ENCODE assay signal across 9 mouse cellular contexts in the genomic region with DNA sequence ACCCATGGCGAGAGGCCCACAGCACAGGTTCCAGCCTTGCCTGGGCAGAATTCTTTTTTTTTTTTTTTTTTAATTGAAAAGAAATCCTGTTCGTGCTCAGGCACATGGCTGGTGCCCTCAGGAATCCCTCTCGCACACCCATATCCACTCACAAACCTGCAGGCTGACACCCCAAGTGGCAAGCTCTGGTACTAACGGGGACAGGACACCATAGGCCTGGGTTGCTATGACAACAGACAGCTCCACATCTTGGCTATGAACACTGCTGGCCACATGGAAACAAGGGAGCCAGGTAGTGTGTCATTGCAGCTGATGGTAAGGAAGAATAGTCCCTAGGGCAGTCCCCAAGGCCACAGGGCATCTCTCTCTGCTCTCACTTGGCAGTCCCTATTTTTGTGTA. TPM values are rescaled to one million over a fixed set of nuclear protein-coding genes. Genes with fewer than 3 reads are reported as not detected.
DNase-seq lines count a peak whose midpoint lies in the region; ATAC-seq and TF ChIP-seq lines count a peak whose summit lies in the region.
"Had no signal": no experiment of that assay in that cellular context is flagged by ENCODE, and none has a peak within 500 bp of the region (broad histone marks: within the 10 kb centered on the region; RNA-seq: fewer than 3 reads in every experiment).

No protein-coding gene starts in this region.

- in situ Hi-C loops in CH12.LX (cut with MboI; ENCODE audit: low pct_ligation_motif_present, low pct_unique_long_range_greater_than_20kb, low sequenced_read_pairs), result loop anchor here (25.0 kb wide), 1 partner anchor 323 kb away; the partner anchor contains the start of genes Atpaf2 and Gid4

- peaks cover 3 to 14% of the 10 kb centered on the region in 2 experiments; a peak in 2 of 4 replicates for H3K4me1 ChIP-seq in CH12.LX (ENCODE audit: control insufficient read depth in 1 of 2, insufficient read depth in 2 of 2)
- no peaks in the 10 kb centered on the region for H3K4me1 ChIP-seq in embryonic facial prominence, embryonic 11.5 days (ENCODE audit: control insufficient read depth, insufficient read depth, low read length)

- dilution Hi-C loops in CH12.LX (cut with MboI; ENCODE audit: extremely low pct_ligation_motif_present, extremely low pct_unique_long_range_greater_than_20kb, low sequenced_read_pairs), result no loop called here

- no peaks in the 10 kb centered on the region for H3K79me2 ChIP-seq in CH12.LX (replicated peaks; ENCODE audit: control insufficient read depth, extremely low read depth, insufficient read depth, poor library complexity, severe bottlenecking)

- TF ChIP-seq RAD21 in CH12.LX (IDR thresholded peaks at IDR 0.05; ENCODE audit: low read depth, low read length), result no peak

- ATAC-seq in embryonic facial prominence, embryonic 11.5 days (replicated peaks; ENCODE audit: insufficient number of reproducible peaks, low FRiP score, low TSS enrichment, low read depth), result 0 out of 2 replicates have a peak, but pooled peaks have one; percentile 27

- TF ChIP-seq EP300 in CH12.LX (IDR thresholded peaks at IDR 0.05; ENCODE audit: low read length), result no peak

- H3K4me2 ChIP-seq in CH12.LX (ENCODE audit: insufficient read depth, low read depth, poor library complexity, severe bottlenecking), result no peak overlapping the region
- no peak overlapping the region for H3K4me2 ChIP-seq in embryonic facial prominence, embryonic 11.5 days (ENCODE audit: low read depth, low read length)
- H3K4me2 ChIP-seq: embryonic facial prominence, embryonic 15.5 days; liver, embryonic 13.5 days had no signal

- intact Hi-C loops in left cerebral cortex, postnatal 14 days (cut with DNase I), result no loop called here
- intact Hi-C loops in heart, postnatal 10 days (cut with DNase I), result no loop called here

- H3K4me3 ChIP-seq in CH12.LX (replicated peaks in 1 of 3; ENCODE audit: low read depth in 2 of 3, low read length in 2 of 3, poor library complexity in 1 of 3), result no peak overlapping the region
- no peak overlapping the region for H3K4me3 ChIP-seq in embryonic facial prominence, embryonic 11.5 days (ENCODE audit: low read depth, low read length)
- H3K4me3 ChIP-seq: embryonic facial prominence, embryonic 15.5 days; liver, embryonic 13.5 days had no signal

- WGBS in embryonic facial prominence, embryonic 11.5 days, result 46% methylated on average over 4 of the region's 4 CpGs

- H3K27ac ChIP-seq in CH12.LX (ENCODE audit: insufficient read depth, low read depth), result no peak overlapping the region
- H3K27ac ChIP-seq in embryonic facial prominence, embryonic 11.5 days (replicated peaks; ENCODE audit: low read depth, low read length), result no peak overlapping the region

- no peak for TF ChIP-seq POLR2A in CH12.LX (IDR thresholded peaks at IDR 0.05; ENCODE audit: low read depth, low read length)

- H3K27me3 ChIP-seq in CH12.LX (replicated peaks), result peaks cover under 1% of the 10 kb centered on the region
- H3K27me3 ChIP-seq in embryonic facial prominence, embryonic 11.5 days (ENCODE audit: control insufficient read depth, insufficient read depth, low read length), result no peaks in the 10 kb centered on the region
- H3K27me3 ChIP-seq: embryonic facial prominence, embryonic 15.5 days; liver, embryonic 13.5 days had no signal

- no peaks in the 10 kb centered on the region for H3K36me3 ChIP-seq in CH12.LX (replicated peaks in 1 of 2; ENCODE audit: control insufficient read depth in 1 of 2, insufficient read depth in 1 of 2, low read length in 1 of 2)
- H3K36me3 ChIP-seq in embryonic facial prominence, embryonic 11.5 days (replicated peaks; ENCODE audit: control insufficient read depth, insufficient read depth, low read depth, low read length), result no peaks in the 10 kb centered on the region
- H3K36me3 ChIP-seq: embryonic facial prominence, embryonic 15.5 days; liver, embryonic 13.5 days had no signal

- peak in 1 of 2 experiments; percentile 35; a peak in 1 of 4 replicates for TF ChIP-seq CTCF in CH12.LX (conservative IDR thresholded peaks at IDR 0.05 in 1 of 2, IDR thresholded peaks at IDR 0.05 in 1 of 2; ENCODE audit: low read depth in 2 of 2, low read length in 2 of 2)

- H3K9me3 ChIP-seq in CH12.LX (replicated peaks; ENCODE audit: low read length), result peaks cover 2% of the 10 kb centered on the region
- no peaks in the 10 kb centered on the region for H3K9me3 ChIP-seq in embryonic facial prominence, embryonic 11.5 days (replicated peaks; ENCODE audit: control insufficient read depth, low read length)
- H3K9me3 ChIP-seq: embryonic facial prominence, embryonic 15.5 days; liver, embryonic 13.5 days had no signal

- DNase-seq in 416B (ENCODE audit: low read depth), result peak; percentile 56
- peak; percentile 61 for DNase-seq in CH12.LX (ENCODE audit: extremely low read depth)
- DNase-seq in embryonic facial prominence, embryonic 11.5 days (ENCODE audit: low spot score), result peak; percentile 70
- peak; percentile 50 to 92 for DNase-seq in left cerebral cortex, postnatal 14 days (ENCODE audit: low spot score in 2 of 2)
- peak; percentile 51 for DNase-seq in right cerebral cortex, postnatal 14 days
- DNase-seq in heart, postnatal 4 days, result no peak
- DNase-seq in heart, postnatal 10 days, result no peak
- DNase-seq: liver, embryonic 13.5 days had no signal

- no peak overlapping the region for H3K9ac ChIP-seq in CH12.LX (ENCODE audit: insufficient read depth, low read depth)
- H3K9ac ChIP-seq in embryonic facial prominence, embryonic 11.5 days (replicated peaks; ENCODE audit: low read length), result no peak overlapping the region
- H3K9ac ChIP-seq: embryonic facial prominence, embryonic 15.5 days; liver, embryonic 13.5 days had no signal

TF ChIP-seq in CH12.LX, 34 proteins besides CTCF, POLR2A, EP300 and RAD21:
- no peak for TF ChIP-seq PAX5 (IDR thresholded peaks at IDR 0.05; ENCODE audit: low read length)
TF ChIP-seq in CH12.LX: peak in this region for 0.

RNA-seq across cellular contexts. Expression of gene Rai1, which starts 15.9 kb away (rescaled TPM):
- total RNA-seq in CH12.LX (2012; rRNA removed) (15.4 and 15.5 TPM in 2 replicates), CH12.LX (2014; rRNA removed) (6.5 and 6.6 TPM in 2 replicates)
- 19.1 and 22.6 TPM in 2 replicates for polyA plus RNA-seq in CH12.LX (2012; ENCODE audit: insufficient read length, low read depth)
- polyA plus RNA-seq in embryonic facial prominence, embryonic 11.5 days (2014; fragmentation: Nextera tagmentation; extraction: Ambion mirVana), result 21.0 and 24.8 TPM in 2 replicates
- 10 to 100 TPM; 58.8 to 60.5 TPM for total RNA-seq in left cerebral cortex, postnatal 14 days (2021)
- total RNA-seq in heart, postnatal 4 days (2021), result 10 to 100 TPM; 50.6 to 58.0 TPM
- total RNA-seq in heart, postnatal 10 days (2021), result 10 to 100 TPM; 44.6 to 45.7 TPM

RNA-seq across cellular contexts. Expression of gene Pemt, which starts 42.7 kb away (rescaled TPM):
- total RNA-seq in CH12.LX (2012; rRNA removed) (7.8 and 9.1 TPM in 2 replicates), CH12.LX (2014; rRNA removed) (6.7 and 6.9 TPM in 2 replicates)
- polyA plus RNA-seq in CH12.LX (2012; ENCODE audit: insufficient read length, low read depth), result 10.5 and 10.7 TPM in 2 replicates
- polyA plus RNA-seq in embryonic facial prominence, embryonic 11.5 days (2014; fragmentation: Nextera tagmentation; extraction: Ambion mirVana), result 6.1 and 7.3 TPM in 2 replicates
- 1 to 10 TPM; 4.9 to 6.1 TPM for total RNA-seq in left cerebral cortex, postnatal 14 days (2021)
- 1 to 10 TPM; 2.3 to 2.9 TPM for total RNA-seq in heart, postnatal 4 days (2021)
- total RNA-seq in heart, postnatal 10 days (2021), result 1 to 10 TPM in 1 of 2 experiments, under 1 TPM in 1; 0.77 to 2.5 TPM

Comparison
In these comparisons a context has a peak if more than half of its experiments do, and no peak if none do; other contexts are left out.
1. DNase-seq: peak in 416B (single experiment), CH12.LX (single experiment), embryonic facial prominence, embryonic 11.5 days (single experiment), left cerebral cortex, postnatal 14 days (2 of 2) and right cerebral cortex, postnatal 14 days (single experiment); none in heart, postnatal 4 days (single experiment) and heart, postnatal 10 days (0 of 2).